Mouse (Mus musculus) forebrain, postnatal 0 days (tissue): Measurements from ENCODE around the gene Ankrd2. TPM values are rescaled to one million over a fixed set of nuclear protein-coding genes. Genes with fewer than 3 reads are reported as not detected.

Source experiments
- ATAC-seq: fragments of 200-750 bp; cut with Nextera tagmentation; 2 replicates; pipeline ENCODE4 v1.8.0; 2017; ENCODE audit warnings: mild to moderate bottlenecking, moderate library complexity
- DNase-seq: peaks from one replicate; pipeline ENCODE4 v3.0.0-alpha.2; 2015
- H3K27ac ChIP-seq: fragments of 300-500 bp; sonication (generic); 2 replicates; pipeline ENCODE4 v1.5.1; 2014; ENCODE audit warnings: low read depth, mild to moderate bottlenecking, antibody characterized with exemption, low read length, moderate library complexity, mixed read lengths
- H3K27me3 ChIP-seq: fragments of 300-500 bp; sonication (generic); 2 replicates; pipeline ENCODE4 v1.6.1; 2014; ENCODE audit warnings: mild to moderate bottlenecking, low read length, mixed read lengths; ENCODE audit not compliant: insufficient read depth
- H3K36me3 ChIP-seq: fragments of 300-500 bp; sonication (generic); 2 replicates; pipeline ENCODE4 v1.6.1; 2014; ENCODE audit warnings: mild to moderate bottlenecking, moderate library complexity; ENCODE audit not compliant: insufficient read depth
- H3K4me1 ChIP-seq: fragments of 300-500 bp; sonication (generic); 2 replicates; pipeline ENCODE4 v1.6.1; 2014; ENCODE audit warnings: antibody characterized with exemption; ENCODE audit not compliant: insufficient read depth
- H3K4me2 ChIP-seq: fragments of 300-500 bp; sonication (generic); 2 replicates; pipeline ENCODE4 v1.6.1; 2014; ENCODE audit warnings: low read depth, mild to moderate bottlenecking, moderate library complexity
- H3K4me3 ChIP-seq: fragments of 300-500 bp; sonication (generic); 2 replicates; pipeline ENCODE4 v1.5.1; 2014; ENCODE audit warnings: low read depth, low read length, mixed read lengths
- H3K9ac ChIP-seq: fragments of 300-500 bp; sonication (generic); 2 replicates; pipeline ENCODE4 v1.6.1; 2014; ENCODE audit warnings: mild to moderate bottlenecking
- H3K9me3 ChIP-seq: fragments of 300-500 bp; sonication (generic); 2 replicates; pipeline ENCODE4 v1.6.1; 2016; ENCODE audit warnings: low read length
- CTCF ChIP-seq: sonication (generic); IDR thresholded peaks from 2 replicates; pipeline ENCODE4 v1.5.1; 2016; ENCODE audit warnings: antibody characterized with exemption, control low read depth, low read depth
- WGBS: fragments of 180-500 bp; shearing (Covaris S2); extraction: QIAGEN DNeasy Blood & Tissue Kit; methylation state at CpG from one replicate; pipeline ENCODE4 v1.1.7; 2014; 5-methylcytosine and 5-hydroxymethylcytosine counted together
- polyA plus RNA-seq: library from polyadenylated mRNA; unstranded; fragments of >200 nt; fragmentation: Nextera tagmentation; extraction: Ambion mirVana; gene quantifications from 2 replicates; pipeline ENCODE4 v1.2.1, GENCODE M21; 2015
- total RNA-seq: library from RNA; depleted of rRNA; stranded (reverse); fragments of >200 nt; gene quantifications from 2 replicates; pipeline ENCODE4 v1.2.3, GENCODE M21; 2014

Gene Ankrd2
- total and polyA plus RNA-seq, 2 experiments from 2014 or later: 1.2 TPM; not detected in 1

GRCm38 (mm10) chr19:42055881-42056280 is 20.1 kb downstream of the Ankrd2 start:
- H3K27ac ChIP-seq: no peak overlapping the region
- H3K4me3 ChIP-seq: no peak overlapping the region
- H3K4me2 ChIP-seq: no peak overlapping the region
- DNase-seq (no peak), ATAC-seq (no peak)
- H3K36me3 ChIP-seq: no peaks in the 10 kb centered on the region
- no peak for TF ChIP-seq CTCF
- no peaks in the 10 kb centered on the region for H3K27me3 ChIP-seq
- H3K9ac ChIP-seq: no peak overlapping the region
- no peaks in the 10 kb centered on the region for H3K4me1 ChIP-seq
- no peaks in the 10 kb centered on the region for H3K9me3 ChIP-seq
- 75% methylated on average over 2 of the region's 2 CpGs for WGBS

- Histone ChIP-seq H3K27me3 (no peaks in the 10 kb centered on the region), H3K4me2 (no peak overlapping the region)
These were observed 21.1 kb downstream of the Ankrd2 start for GRCm38 (mm10) chr19:42056719-42057409.

GRCm38 (mm10) chr19:42058426-42058825 is 22.6 kb downstream of the Ankrd2 start:
- no peaks in the 10 kb centered on the region for H3K9me3 ChIP-seq
- no peak overlapping the region for H3K9ac ChIP-seq
- H3K27ac ChIP-seq: no peak overlapping the region
- TF ChIP-seq CTCF: no peak
- ATAC-seq: no peak
- no peak overlapping the region for H3K4me2 ChIP-seq
- H3K4me1 ChIP-seq: no peaks in the 10 kb centered on the region
- DNase-seq: no peak
- 69% methylated on average over 7 of the region's 7 CpGs for WGBS
- no peak overlapping the region for H3K4me3 ChIP-seq
- H3K27me3 ChIP-seq: no peaks in the 10 kb centered on the region
- no peaks in the 10 kb centered on the region for H3K36me3 ChIP-seq

More at GRCm38 (mm10) chr19:42056719-42057409, 21.1 kb downstream of the Ankrd2 start:
- DNase-seq: no peak
- Histone ChIP-seq H3K4me3 (no peak overlapping the region), H3K4me1 (no peaks in the 10 kb centered on the region), H3K36me3 (no peaks in the 10 kb centered on the region), H3K27ac (no peak overlapping the region), H3K9ac (no peak overlapping the region), H3K9me3 (no peaks in the 10 kb centered on the region)
- no peak for ATAC-seq
- 92% methylated on average over 6 of the region's 6 CpGs for WGBS
- no peak for TF ChIP-seq CTCF

GRCm38 (mm10) chr19:42061443-42061842 is 25.6 kb downstream of the Ankrd2 start:
- Histone ChIP-seq H3K4me2 (no peak overlapping the region), H3K9ac (no peak overlapping the region), H3K27me3 (no peaks in the 10 kb centered on the region), H3K9me3 (no peaks in the 10 kb centered on the region), H3K27ac (no peak overlapping the region), H3K36me3 (no peaks in the 10 kb centered on the region), H3K4me3 (no peak overlapping the region), H3K4me1 (no peaks in the 10 kb centered on the region)
- WGBS: 95% methylated on average over 7 of the region's 7 CpGs
- TF ChIP-seq CTCF: no peak
- DNase-seq: no peak
- no peak for ATAC-seq

- H3K4me3 ChIP-seq: no peak overlapping the region
- H3K36me3 ChIP-seq: peaks cover 5% of the 10 kb centered on the region; the same call in 1 of the 2 replicates
- H3K9ac ChIP-seq: no peak overlapping the region
- no peak overlapping the region for H3K27ac ChIP-seq
- no peaks in the 10 kb centered on the region for H3K9me3 ChIP-seq
- H3K27me3 ChIP-seq: no peaks in the 10 kb centered on the region
- TF ChIP-seq CTCF: no peak
- ATAC-seq (no peak), DNase-seq (no peak)
- 87% methylated on average over 11 of the region's 11 CpGs for WGBS
- no peak overlapping the region for H3K4me2 ChIP-seq
- H3K4me1 ChIP-seq: no peaks in the 10 kb centered on the region
These were observed 32.8 kb downstream of the Ankrd2 start for GRCm38 (mm10) chr19:42068441-42069240.

- peak; percentile 36; the same call in 1 of the 2 replicates for ATAC-seq
- H3K4me2 ChIP-seq: no peak overlapping the region
- no peaks in the 10 kb centered on the region for H3K4me1 ChIP-seq
These were observed 33.4 kb downstream of the Ankrd2 start for GRCm38 (mm10) chr19:42069241-42069525.

GRCm38 (mm10) chr19:42071221-42071620 is 35.4 kb downstream of the Ankrd2 start:
- Histone ChIP-seq H3K4me1 (no peaks in the 10 kb centered on the region), H3K27ac (no peak overlapping the region), H3K9ac (no peak overlapping the region), H3K4me2 (no peak overlapping the region), H3K9me3 (no peaks in the 10 kb centered on the region), H3K36me3 (peaks cover 30% of the 10 kb centered on the region), H3K4me3 (no peak overlapping the region), H3K27me3 (no peaks in the 10 kb centered on the region)
- ATAC-seq (no peak), DNase-seq (peak; percentile 8)
- WGBS: 68% methylated on average over 7 of the region's 7 CpGs
- peak; percentile 35; the same call in 1 of the 2 replicates for TF ChIP-seq CTCF

More at GRCm38 (mm10) chr19:42069241-42069525, 33.4 kb downstream of the Ankrd2 start:
- Histone ChIP-seq H3K9ac (no peak overlapping the region), H3K4me3 (no peak overlapping the region), H3K9me3 (no peaks in the 10 kb centered on the region), H3K27me3 (no peaks in the 10 kb centered on the region), H3K36me3 (peaks cover 11% of the 10 kb centered on the region; the same call in 1 of the 2 replicates), H3K27ac (no peak overlapping the region)
- peak; percentile 10 for DNase-seq
- WGBS: 64% methylated on average over 6 of the region's 6 CpGs
- TF ChIP-seq CTCF: peak; percentile 62
